Comparison of ENCODE assay signal across 12 mouse cellular contexts in genomic region chr5:132437994-132438393, GRCm38 (mm10).
DNase-seq lines count a peak whose midpoint lies in the region; ATAC-seq lines count a peak whose summit lies in the region.
"Had no signal": no experiment of that assay in that cellular context is flagged by ENCODE, and none has a peak within 500 bp of the region (broad histone marks: within the 10 kb centered on the region; RNA-seq: fewer than 3 reads in every experiment).

No protein-coding gene starts in this region.

- peaks cover 52% of the 10 kb centered on the region for H3K4me1 ChIP-seq in midbrain, embryonic 13.5 days (replicated peaks)

- H3K4me3 ChIP-seq in midbrain, embryonic 13.5 days (replicated peaks) = no peak overlapping the region
- H3K4me3 ChIP-seq: forebrain, embryonic 10.5 days; hindbrain, embryonic 10.5 days had no signal

- 70% methylated on average over 8 of the region's 8 CpGs for WGBS in midbrain, embryonic 13.5 days

- no peaks in the 10 kb centered on the region for H3K36me3 ChIP-seq in midbrain, embryonic 13.5 days
- H3K36me3 ChIP-seq: forebrain, embryonic 10.5 days; hindbrain, embryonic 10.5 days had no signal

- intact Hi-C loops in heart, postnatal 36 days (cut with DNase I) = loop anchor here (5.0 kb wide), 2 partner anchors 104 to 206 kb away; partner anchors contain the start of gene Auts2

- H3K27me3 ChIP-seq in midbrain, embryonic 13.5 days = no peaks in the 10 kb centered on the region

- DNase-seq in frontal cortex, postnatal 14 days (ENCODE audit: low spot score in 2 of 2) = no peak
- DNase-seq in left cerebral cortex, adult 18-20 months (ENCODE audit: low spot score in 2 of 2) = peak; percentile 28 to 29
- DNase-seq in left cerebral cortex, adult 11 months (ENCODE audit: low spot score) = no peak
- peak; percentile 13 to 20 for DNase-seq in heart, postnatal 36 days
- DNase-seq in right cerebral cortex, postnatal 25 days = peak; percentile 17
- no peak for DNase-seq in adipocyte (ENCODE audit: low spot score)

- no peak overlapping the region for H3K27ac ChIP-seq in midbrain, embryonic 13.5 days
- H3K27ac ChIP-seq: forebrain, embryonic 10.5 days; hindbrain, embryonic 10.5 days had no signal

- H3K9ac ChIP-seq in midbrain, embryonic 13.5 days (replicated peaks) = no peak overlapping the region

- no peak overlapping the region for H3K4me2 ChIP-seq in midbrain, embryonic 13.5 days (replicated peaks)
- H3K4me2 ChIP-seq: liver, embryonic 11.5 days had no signal

- peak; percentile 62; the same call in 1 of the 2 replicates for ATAC-seq in frontal cortex, adult (ENCODE audit: low TSS enrichment)
- no peak for ATAC-seq in midbrain, embryonic 13.5 days
- ATAC-seq: midbrain, embryonic 16.5 days had no signal

- no peaks in the 10 kb centered on the region for H3K9me3 ChIP-seq in midbrain, embryonic 13.5 days
- H3K9me3 ChIP-seq: forebrain, embryonic 10.5 days; hindbrain, embryonic 10.5 days had no signal

Comparison
In these comparisons a context has a peak if more than half of its experiments do, and no peak if none do; other contexts are left out.
1. DNase-seq: peak in left cerebral cortex, adult 18-20 months (2 of 2), heart, postnatal 36 days (2 of 2) and right cerebral cortex, postnatal 25 days (single experiment); none in frontal cortex, postnatal 14 days (0 of 2), left cerebral cortex, adult 11 months (single experiment) and adipocyte (single experiment).